Mouse (Mus musculus): ENCODE data around the gene Gm266. TPM values are rescaled to one million over a fixed set of nuclear protein-coding genes. Genes with fewer than 3 reads are reported as not detected.
A peak's percentile ranks its signal among the peaks of the same experiment; 100 is the strongest.

Gm266 gene
- polyA plus RNA-seq, 1 experiment = 0.64 TPM

GRCm38 (mm10) chr12:111440701-111441373, 44.8 kb downstream of the Gm266 start:
- 92% methylated on average over 9 of the region's 9 CpGs for WGBS
- no peaks in the 10 kb centered on the region for H3K4me1 ChIP-seq (ENCODE audit: control insufficient read depth, insufficient read depth, insufficient read length)

GRCm38 (mm10) chr12:111438850-111439249, 46.8 kb downstream of the Gm266 start:
- Histone ChIP-seq H3K27me3 (ENCODE audit: control insufficient read depth, insufficient read depth, low read length) (0 out of 2 replicates have a peak, but pooled peaks cover 1% of the 10 kb centered on the region), H3K36me3 (ENCODE audit: control insufficient read depth, insufficient read depth, low read length) (no peaks in the 10 kb centered on the region), H3K27ac (ENCODE audit: insufficient read depth, low read length) (no peak overlapping the region), H3K4me1 (ENCODE audit: control insufficient read depth, insufficient read depth, insufficient read length) (no peaks in the 10 kb centered on the region; the same call in 1 of the 2 replicates), H3K4me3 (ENCODE audit: extremely low read depth, insufficient read depth, insufficient read length) (no peak overlapping the region)
- WGBS = 86% methylated on average over 6 of the region's 6 CpGs
- no peak for TF ChIP-seq CTCF (IDR thresholded peaks at IDR 0.05; ENCODE audit: extremely low read depth, insufficient read depth, insufficient read length, insufficient replicate concordance)
- no peak for TF ChIP-seq POLR2A (IDR thresholded peaks at IDR 0.05; ENCODE audit: low read depth, low read length)
- no peak for DNase-seq (ENCODE audit: low read depth in 1 of 2, low spot score in 2 of 2)

More at GRCm38 (mm10) chr12:111440701-111441373, 44.8 kb downstream of the Gm266 start:
- TF ChIP-seq CTCF (IDR thresholded peaks at IDR 0.05; ENCODE audit: extremely low read depth, insufficient read depth, insufficient read length, insufficient replicate concordance) (no peak), POLR2A (IDR thresholded peaks at IDR 0.05; ENCODE audit: low read depth, low read length) (no peak)
- DNase-seq (ENCODE audit: low read depth in 1 of 2, low spot score in 2 of 2) = no peak
- H3K27me3 ChIP-seq (ENCODE audit: control insufficient read depth, insufficient read depth, low read length) = peaks cover 1% of the 10 kb centered on the region; the same call in 1 of the 2 replicates
- H3K36me3 ChIP-seq (ENCODE audit: control insufficient read depth, insufficient read depth, low read length) = no peaks in the 10 kb centered on the region
- H3K27ac ChIP-seq (ENCODE audit: insufficient read depth, low read length) = no peak overlapping the region
- H3K4me3 ChIP-seq (ENCODE audit: extremely low read depth, insufficient read depth, insufficient read length) = no peak overlapping the region

GRCm38 (mm10) chr12:111437222-111437900, 48.3 kb downstream of the Gm266 start:
- WGBS = 21% methylated on average over 5 of the region's 5 CpGs
- Histone ChIP-seq H3K27me3 (ENCODE audit: control insufficient read depth, insufficient read depth, low read length) (no peaks in the 10 kb centered on the region), H3K4me1 (ENCODE audit: control insufficient read depth, insufficient read depth, insufficient read length) (no peaks in the 10 kb centered on the region; the same call in 1 of the 2 replicates), H3K36me3 (ENCODE audit: control insufficient read depth, insufficient read depth, low read length) (no peaks in the 10 kb centered on the region), H3K27ac (ENCODE audit: insufficient read depth, low read length) (peak overlapping the region; percentile 57), H3K4me3 (ENCODE audit: extremely low read depth, insufficient read depth, insufficient read length) (no peak overlapping the region)
- DNase-seq (ENCODE audit: low read depth in 1 of 2, low spot score in 2 of 2) = no peak
- no peak for TF ChIP-seq CTCF (IDR thresholded peaks at IDR 0.05; ENCODE audit: extremely low read depth, insufficient read depth, insufficient read length, insufficient replicate concordance)
- no peak for TF ChIP-seq POLR2A (IDR thresholded peaks at IDR 0.05; ENCODE audit: low read depth, low read length)

DNA sequence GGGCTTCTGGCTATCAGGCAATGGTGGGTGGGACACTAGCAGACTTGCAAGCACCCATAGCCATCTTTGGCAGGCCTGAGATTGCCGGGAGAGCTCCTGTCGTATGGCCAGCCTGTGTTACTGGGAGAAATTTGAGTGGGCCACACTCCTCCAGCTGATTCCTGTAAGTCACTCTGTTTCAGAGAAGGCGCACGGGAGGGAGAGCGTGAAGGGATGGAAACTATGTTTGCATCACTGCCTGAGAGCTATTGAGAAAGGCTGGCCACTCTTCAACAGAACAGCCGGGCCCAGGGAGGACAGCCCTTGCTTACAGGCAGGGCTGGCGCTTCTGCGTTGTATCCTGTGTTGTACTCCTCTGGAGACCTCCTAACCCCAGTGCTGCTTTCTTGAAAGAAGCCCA, 49.0 kb downstream of the Gm266 start:
- TF ChIP-seq CTCF (IDR thresholded peaks at IDR 0.05; ENCODE audit: extremely low read depth, insufficient read depth, insufficient read length, insufficient replicate concordance) = no peak
- TF ChIP-seq POLR2A (IDR thresholded peaks at IDR 0.05; ENCODE audit: low read depth, low read length) = no peak
- no peaks in the 10 kb centered on the region for H3K36me3 ChIP-seq (ENCODE audit: control insufficient read depth, insufficient read depth, low read length)
- no peak overlapping the region for H3K4me3 ChIP-seq (ENCODE audit: extremely low read depth, insufficient read depth, insufficient read length)
- 73% methylated on average over 8 of the region's 8 CpGs for WGBS
- H3K4me1 ChIP-seq (ENCODE audit: control insufficient read depth, insufficient read depth, insufficient read length) = no peaks in the 10 kb centered on the region; the same call in 1 of the 2 replicates
- no peak for DNase-seq (ENCODE audit: low read depth in 1 of 2, low spot score in 2 of 2)
- H3K27me3 ChIP-seq (ENCODE audit: control insufficient read depth, insufficient read depth, low read length) = no peaks in the 10 kb centered on the region
- H3K27ac ChIP-seq (ENCODE audit: insufficient read depth, low read length) = peak overlapping the region; percentile 57

GRCm38 (mm10) chr12:111436170-111436569, 49.5 kb downstream of the Gm266 start:
- WGBS = 66% methylated on average over 3 of the region's 3 CpGs

DNA sequence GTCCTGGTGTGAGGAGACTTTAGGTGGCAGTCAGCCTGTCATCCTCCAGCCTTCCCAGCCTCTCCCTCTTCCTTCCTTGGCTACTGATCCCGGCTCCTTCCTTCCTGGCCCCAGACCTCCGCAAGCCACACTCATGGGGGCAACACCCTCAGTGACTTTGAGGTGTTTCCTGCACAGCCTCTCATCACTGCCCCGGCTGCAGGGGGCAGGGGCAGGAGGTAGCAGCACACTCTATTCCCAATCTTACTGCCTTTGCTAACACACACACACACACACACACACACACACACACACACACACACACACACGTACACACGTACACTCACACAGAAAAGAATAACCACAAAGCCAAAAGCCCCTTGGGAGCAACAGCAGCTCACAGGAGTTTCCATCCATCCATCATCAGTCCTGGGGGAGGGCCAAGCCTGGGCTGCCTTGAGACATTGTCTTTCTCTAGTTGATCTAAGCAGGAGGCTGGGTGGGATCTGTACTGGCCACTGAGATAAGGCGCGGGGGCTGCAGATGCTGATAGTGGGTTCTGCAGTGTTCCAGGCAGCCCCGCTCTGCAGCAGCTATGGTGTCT, 50.8 kb downstream of the Gm266 start:
- Histone ChIP-seq H3K36me3 (ENCODE audit: control insufficient read depth, insufficient read depth, low read length) (no peaks in the 10 kb centered on the region), H3K4me3 (ENCODE audit: extremely low read depth, insufficient read depth, insufficient read length) (no peak overlapping the region), H3K27ac (ENCODE audit: insufficient read depth, low read length) (0 out of 2 replicates have a peak overlapping the region, but pooled peaks have one; percentile 1), H3K4me1 (ENCODE audit: control insufficient read depth, insufficient read depth, insufficient read length) (peaks cover 6% of the 10 kb centered on the region; the same call in 1 of the 2 replicates), H3K27me3 (ENCODE audit: control insufficient read depth, insufficient read depth, low read length) (no peaks in the 10 kb centered on the region; the same call in 1 of the 2 replicates)
- TF ChIP-seq CTCF (IDR thresholded peaks at IDR 0.05; ENCODE audit: extremely low read depth, insufficient read depth, insufficient read length, insufficient replicate concordance) (no peak), POLR2A (IDR thresholded peaks at IDR 0.05; ENCODE audit: low read depth, low read length) (no peak)
- DNase-seq (ENCODE audit: low read depth in 1 of 2, low spot score in 2 of 2) = no peak
- WGBS = 42% methylated on average over 8 of the region's 8 CpGs

More at GRCm38 (mm10) chr12:111436170-111436569, 49.5 kb downstream of the Gm266 start:
- Histone ChIP-seq H3K36me3 (ENCODE audit: control insufficient read depth, insufficient read depth, low read length) (no peaks in the 10 kb centered on the region), H3K4me1 (ENCODE audit: control insufficient read depth, insufficient read depth, insufficient read length) (no peaks in the 10 kb centered on the region; the same call in 1 of the 2 replicates), H3K27me3 (ENCODE audit: control insufficient read depth, insufficient read depth, low read length) (no peaks in the 10 kb centered on the region), H3K4me3 (ENCODE audit: extremely low read depth, insufficient read depth, insufficient read length) (no peak overlapping the region), H3K27ac (ENCODE audit: insufficient read depth, low read length) (peak overlapping the region; percentile 57; the same call in 1 of the 2 replicates)
- no peak for DNase-seq (ENCODE audit: low read depth in 1 of 2, low spot score in 2 of 2)
- TF ChIP-seq CTCF (IDR thresholded peaks at IDR 0.05; ENCODE audit: extremely low read depth, insufficient read depth, insufficient read length, insufficient replicate concordance) = no peak

Other genes starting within 250 kb of the Gm266 start
- gene Amn, start 214.7 kb downstream of the Gm266 start, polyA plus RNA-seq (2012; rRNA removed) = 1.2 and 2.3 TPM in 2 replicates
- gene Cdc42bpb, start 108.1 kb downstream of the Gm266 start, polyA plus RNA-seq (2012; rRNA removed) = 78.4 and 91.2 TPM in 2 replicates
- 2.0 and 3.5 TPM in 2 replicates for gene Lbhd2, start 79.0 kb downstream of the Gm266 start, polyA plus RNA-seq (2012; rRNA removed)
- 36.2 and 50.4 TPM in 2 replicates for gene Exoc3l4, start 68.8 kb downstream of the Gm266 start, polyA plus RNA-seq (2012; rRNA removed)
- gene Tnfaip2, start 43.4 kb downstream of the Gm266 start, polyA plus RNA-seq (2012; rRNA removed) = 46.4 and 51.9 TPM in 2 replicates
- 72.9 and 100 TPM in 2 replicates for gene Eif5, start 52.2 kb upstream of the Gm266 start, polyA plus RNA-seq (2012; rRNA removed)
- 19.8 and 21.4 TPM in 2 replicates for gene Mark3, start 88.7 kb upstream of the Gm266 start, polyA plus RNA-seq (2012; rRNA removed)
- gene Ckb, start 186.5 kb upstream of the Gm266 start, polyA plus RNA-seq (2012; rRNA removed) = 139 and 197 TPM in 2 replicates
- gene Trmt61a, start 192.3 kb upstream of the Gm266 start, polyA plus RNA-seq (2012; rRNA removed) = 40.6 and 48.1 TPM in 2 replicates
- 6.2 and 7.7 TPM in 2 replicates for gene Bag5, start 227.4 kb upstream of the Gm266 start, polyA plus RNA-seq (2012; rRNA removed)
- 22.2 and 33.3 TPM in 2 replicates for gene Apopt1, start 227.4 kb upstream of the Gm266 start, polyA plus RNA-seq (2012; rRNA removed)